Comparison of ENCODE assay signal across 8 mouse cellular contexts in the genomic region with DNA sequence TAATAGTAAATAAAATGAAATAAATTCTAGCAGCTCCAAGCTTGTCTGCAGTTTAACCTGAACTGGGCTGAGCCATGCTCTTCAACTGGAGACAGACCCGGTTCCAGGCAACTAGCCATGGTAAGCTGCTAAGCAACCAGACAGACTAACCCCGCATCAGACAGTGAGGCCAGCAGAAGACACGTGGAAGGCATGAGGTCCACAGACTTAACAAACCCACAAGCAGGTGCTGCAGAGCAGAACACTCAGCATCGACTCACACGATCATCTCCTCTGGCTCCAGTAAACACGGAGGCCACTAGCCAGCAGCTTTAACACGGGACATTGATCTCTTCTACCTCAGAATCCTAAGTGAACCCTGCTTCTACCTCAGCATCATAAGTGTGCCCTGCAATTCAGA. TPM values are rescaled to one million over a fixed set of nuclear protein-coding genes. Genes with fewer than 3 reads are reported as not detected.
DNase-seq lines count a peak whose midpoint lies in the region; ATAC-seq lines count a peak whose summit lies in the region.
"Had no signal": no experiment of that assay in that cellular context is flagged by ENCODE, and none has a peak within 500 bp of the region (broad histone marks: within the 10 kb centered on the region; RNA-seq: fewer than 3 reads in every experiment).

No protein-coding gene starts in this region.

- peaks cover 11% of the 10 kb centered on the region for H3K36me3 ChIP-seq in kidney, embryonic 14.5 days (ENCODE audit: control insufficient read depth, insufficient read depth, low read length)
- H3K36me3 ChIP-seq in neural tube, embryonic 14.5 days (ENCODE audit: control insufficient read depth, insufficient read depth, low read length) = no peaks in the 10 kb centered on the region

- no peak overlapping the region for H3K27ac ChIP-seq in kidney, embryonic 14.5 days (ENCODE audit: low read depth, low read length)
- H3K27ac ChIP-seq in neural tube, embryonic 14.5 days (ENCODE audit: low read depth, low read length) = peak overlapping the region; percentile 69

- H3K9ac ChIP-seq in kidney, embryonic 14.5 days (ENCODE audit: low read depth, low read length) = no peak overlapping the region
- no peak overlapping the region; the same call in 1 of the 2 replicates for H3K9ac ChIP-seq in neural tube, embryonic 14.5 days (replicated peaks; ENCODE audit: low read depth, low read length)

- H3K4me1 ChIP-seq in kidney, embryonic 14.5 days (ENCODE audit: control insufficient read depth, insufficient read depth, low read length) = peaks cover 19% of the 10 kb centered on the region
- H3K4me1 ChIP-seq in neural tube, embryonic 14.5 days (ENCODE audit: control insufficient read depth, insufficient read depth, low read length) = peaks cover 54% of the 10 kb centered on the region

- 48% methylated on average over 7 of the region's 7 CpGs for WGBS in kidney, embryonic 14.5 days
- 30% methylated on average over 7 of the region's 7 CpGs for WGBS in neural tube, embryonic 14.5 days

- no peak for ATAC-seq in kidney, embryonic 14.5 days (ENCODE audit: low FRiP score, low TSS enrichment)
- no peak for ATAC-seq in neural tube, embryonic 14.5 days (ENCODE audit: low read depth)

- peak; percentile 23 for DNase-seq in kidney, postnatal 14 days
- peak; percentile 29 for DNase-seq in adipocyte (ENCODE audit: low spot score)
- peak; percentile 31 for DNase-seq in gastrocnemius, postnatal 25 days
- no peak for DNase-seq in spleen, postnatal 36 days (ENCODE audit: low spot score in 2 of 2)
- DNase-seq in urinary bladder, postnatal 36 days (ENCODE audit: low spot score in 2 of 2) = no peak

- H3K9me3 ChIP-seq in kidney, embryonic 14.5 days (ENCODE audit: control insufficient read depth, low read length) = no peaks in the 10 kb centered on the region
- H3K9me3 ChIP-seq in neural tube, embryonic 14.5 days (ENCODE audit: control insufficient read depth, low read length) = no peaks in the 10 kb centered on the region

- no peak overlapping the region for H3K4me2 ChIP-seq in kidney, embryonic 14.5 days (replicated peaks; ENCODE audit: low read depth, low read length)
- H3K4me2 ChIP-seq in neural tube, embryonic 14.5 days (ENCODE audit: low read depth, low read length) = peak overlapping the region; percentile 20; the same call in 1 of the 2 replicates

- no peak overlapping the region for H3K4me3 ChIP-seq in kidney, embryonic 14.5 days (ENCODE audit: low read length)
- no peak overlapping the region for H3K4me3 ChIP-seq in neural tube, embryonic 14.5 days (ENCODE audit: low read depth, low read length)

- H3K27me3 ChIP-seq in kidney, embryonic 14.5 days (ENCODE audit: control insufficient read depth, insufficient read depth, low read length) = no peaks in the 10 kb centered on the region
- no peaks in the 10 kb centered on the region for H3K27me3 ChIP-seq in neural tube, embryonic 14.5 days (ENCODE audit: control insufficient read depth, insufficient read depth, low read length)

RNA-seq across cellular contexts. Expression of gene Racgap1, which starts 6.7 kb away (rescaled TPM):
- polyA plus RNA-seq in kidney, embryonic 14.5 days (2014; fragmentation: Nextera tagmentation; extraction: Ambion mirVana) = 79.1 and 113 TPM in 2 replicates
- total RNA-seq in gastrocnemius, postnatal 25 days (2021) = 1 to 10 TPM; 1.3 to 2.1 TPM
- polyA plus RNA-seq in neural tube, embryonic 14.5 days (2014; fragmentation: Nextera tagmentation; extraction: Ambion mirVana) = 45.9 and 65.6 TPM in 2 replicates

RNA-seq across cellular contexts. Expression of gene Asic1, which starts 25.4 kb away (rescaled TPM):
- 0.88 and 0.90 TPM in 2 replicates for polyA plus RNA-seq in kidney, embryonic 14.5 days (2014; fragmentation: Nextera tagmentation; extraction: Ambion mirVana)
- total RNA-seq in gastrocnemius, postnatal 25 days (2021) = under 1 TPM; 0.08 to 0.61 TPM
- polyA plus RNA-seq in neural tube, embryonic 14.5 days (2014; fragmentation: Nextera tagmentation; extraction: Ambion mirVana) = 66.0 and 69.8 TPM in 2 replicates

RNA-seq across cellular contexts. Expression of gene Aqp6, which starts 43.6 kb away (rescaled TPM):
- polyA plus RNA-seq in kidney, embryonic 14.5 days (2014; fragmentation: Nextera tagmentation; extraction: Ambion mirVana) = not detected in 2 replicates
- not detected for total RNA-seq in gastrocnemius, postnatal 25 days (2021)
- polyA plus RNA-seq in neural tube, embryonic 14.5 days (2014; fragmentation: Nextera tagmentation; extraction: Ambion mirVana) = 1.4 and 1.6 TPM in 2 replicates

RNA-seq across cellular contexts. Expression of gene Aqp5, which starts 54.2 kb away (rescaled TPM):
- 0.16 and 0.27 TPM in 2 replicates for polyA plus RNA-seq in kidney, embryonic 14.5 days (2014; fragmentation: Nextera tagmentation; extraction: Ambion mirVana)
- not detected for total RNA-seq in gastrocnemius, postnatal 25 days (2021)
- 1.4 and 2.1 TPM in 2 replicates for polyA plus RNA-seq in neural tube, embryonic 14.5 days (2014; fragmentation: Nextera tagmentation; extraction: Ambion mirVana)
- total RNA-seq: layer of hippocampus, postnatal 36 days had no signal

RNA-seq across cellular contexts. Expression of gene Smarcd1, which starts 57.2 kb away (rescaled TPM):
- polyA plus RNA-seq in kidney, embryonic 14.5 days (2014; fragmentation: Nextera tagmentation; extraction: Ambion mirVana) = 54.3 and 74.2 TPM in 2 replicates
- 1 to 10 TPM; 4.6 to 5.9 TPM for total RNA-seq in gastrocnemius, postnatal 25 days (2021)
- polyA plus RNA-seq in neural tube, embryonic 14.5 days (2014; fragmentation: Nextera tagmentation; extraction: Ambion mirVana) = 110 TPM in 2 replicates

Comparison
In these comparisons a context has a peak if more than half of its experiments do, and no peak if none do; other contexts are left out.
1. DNase-seq: peak in kidney, postnatal 14 days (single experiment), adipocyte (single experiment) and gastrocnemius, postnatal 25 days (single experiment); none in spleen, postnatal 36 days (0 of 2) and urinary bladder, postnatal 36 days (0 of 2).
2. RNA of gene Asic1, which starts 25.4 kb away (polyA plus RNA-seq): 66.0 to 69.8 TPM in neural tube, embryonic 14.5 days; 0.88 to 0.90 TPM in kidney, embryonic 14.5 days; every median in the first group is over 10 times any median in the second.